Mouse (Mus musculus) yolk sac, embryonic 10.5 days (tissue): ENCODE measurements around the gene Pou5f2.

Experiments
- DNase-seq: peaks from one replicate; pipeline ENCODE4 v3.0.0-alpha.2; 2017; ENCODE audit warnings: low spot score

The Pou5f2 gene

DNA sequence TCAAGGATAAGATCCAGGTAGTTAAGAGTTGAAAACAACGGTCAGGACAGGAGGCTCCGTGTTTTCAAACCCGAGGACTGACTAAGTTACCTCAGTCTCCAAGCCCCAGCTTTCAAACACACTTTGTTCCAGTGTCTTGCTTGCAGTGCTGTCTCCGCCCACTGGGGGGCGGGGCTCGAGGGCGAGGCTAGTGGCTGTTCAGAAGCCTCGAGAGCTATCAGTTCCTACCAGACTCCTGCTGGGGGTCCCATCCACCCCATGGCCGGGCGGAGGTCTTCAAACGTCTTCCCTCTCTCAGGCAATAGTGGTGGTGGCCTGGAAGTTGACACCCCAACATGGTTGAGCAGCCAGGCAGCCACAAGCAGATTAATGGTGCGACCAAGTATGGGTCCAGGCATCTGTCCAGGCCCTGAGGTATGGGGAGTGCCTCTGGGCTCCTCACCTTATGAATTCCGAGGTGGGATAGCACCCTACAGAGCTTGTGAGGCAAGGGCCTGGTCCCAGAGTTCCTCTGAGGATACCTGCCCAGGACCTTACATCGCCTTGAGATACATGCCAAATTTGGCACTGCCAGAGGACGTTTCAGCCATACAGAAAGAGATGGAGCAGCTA lies at the start of gene Pou5f2:
TSS of gene Pou5f2 (plus strand) at position 220 of the 612 bp plus-strand sequence.
- no peak for DNase-seq

- DNase-seq = no peak
Observed at GRCm38 (mm10) chr13:77976248-77976647, 48.5 kb upstream of the Pou5f2 start.

DNA sequence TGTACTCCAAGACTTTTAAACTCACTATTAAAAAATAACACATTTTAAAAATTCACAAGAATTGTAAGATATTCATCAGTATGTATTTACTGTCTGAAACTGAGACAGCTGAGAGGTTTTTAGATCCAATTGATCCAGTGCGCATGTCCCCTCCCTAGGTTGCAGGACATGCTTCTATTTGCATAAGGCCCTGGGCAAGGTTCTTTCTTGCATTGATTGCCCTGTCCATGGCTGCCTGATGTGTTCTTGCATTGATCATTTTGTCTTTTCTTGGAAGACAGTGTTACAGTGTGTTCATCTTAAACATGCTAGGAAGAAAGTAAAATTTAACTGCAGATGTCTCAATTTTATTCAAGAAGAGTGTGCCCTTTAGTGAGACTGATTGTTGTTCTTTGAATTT lies 47.6 kb upstream of the Pou5f2 start:
- no peak for DNase-seq

DNA sequence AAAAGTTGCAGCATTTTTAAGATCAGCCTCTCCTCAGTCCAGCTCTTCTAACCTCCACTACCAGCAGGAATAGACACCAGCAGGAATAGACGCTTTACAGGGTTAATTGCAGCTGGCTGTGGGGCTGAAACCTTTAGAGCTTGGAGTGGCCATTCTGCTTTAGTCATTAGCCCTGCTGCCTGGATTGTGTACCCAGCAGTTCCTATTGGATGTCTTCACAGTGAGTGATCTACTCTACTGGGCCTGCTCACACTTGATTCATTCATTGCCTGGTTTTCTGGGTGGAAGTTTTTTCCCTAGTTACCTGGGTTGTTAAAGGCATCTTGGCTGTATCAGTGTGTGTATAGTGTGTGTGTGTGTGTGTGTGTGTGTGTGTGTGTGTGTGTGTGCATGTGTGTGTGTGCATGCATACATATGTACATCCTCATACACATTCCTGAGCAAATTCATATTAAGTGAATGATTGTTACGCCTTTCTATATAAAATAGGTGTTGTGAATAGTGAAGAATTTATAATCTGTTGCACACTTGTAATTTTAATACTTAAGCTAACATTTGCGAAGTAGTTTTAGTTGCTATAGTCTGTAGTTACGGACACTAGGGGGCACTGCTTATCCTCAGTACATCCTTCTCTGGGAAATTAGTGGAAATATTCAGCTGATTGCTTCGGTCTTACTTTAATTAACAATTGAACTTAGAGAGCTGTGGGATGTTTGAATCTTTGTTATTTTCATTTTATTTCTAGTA lies 42.4 kb upstream of the Pou5f2 start:
- no peak for DNase-seq

DNA sequence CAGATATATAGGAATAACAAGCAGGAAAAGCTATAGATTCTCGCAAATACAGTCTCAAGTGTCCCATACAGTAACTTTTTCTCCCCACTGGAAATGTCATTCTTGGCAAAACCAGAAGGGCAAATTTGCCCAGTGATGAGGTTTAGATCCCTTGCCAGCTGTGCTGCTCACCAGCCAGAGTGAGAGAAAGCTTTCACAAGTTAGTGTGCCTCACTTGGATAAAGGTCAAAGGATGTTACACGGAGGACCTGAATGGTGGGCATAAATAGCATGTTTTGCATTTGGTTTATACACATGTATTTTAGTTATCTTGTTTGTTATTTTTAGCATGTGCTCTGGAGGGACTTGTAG lies 41.9 kb upstream of the Pou5f2 start:
- DNase-seq = no peak

- DNase-seq = no peak
Observed at GRCm38 (mm10) chr13:77991189-77991886, 33.4 kb upstream of the Pou5f2 start.

- DNase-seq = no peak
Observed at GRCm38 (mm10) chr13:78004649-78005048, 20.1 kb upstream of the Pou5f2 start.

DNA sequence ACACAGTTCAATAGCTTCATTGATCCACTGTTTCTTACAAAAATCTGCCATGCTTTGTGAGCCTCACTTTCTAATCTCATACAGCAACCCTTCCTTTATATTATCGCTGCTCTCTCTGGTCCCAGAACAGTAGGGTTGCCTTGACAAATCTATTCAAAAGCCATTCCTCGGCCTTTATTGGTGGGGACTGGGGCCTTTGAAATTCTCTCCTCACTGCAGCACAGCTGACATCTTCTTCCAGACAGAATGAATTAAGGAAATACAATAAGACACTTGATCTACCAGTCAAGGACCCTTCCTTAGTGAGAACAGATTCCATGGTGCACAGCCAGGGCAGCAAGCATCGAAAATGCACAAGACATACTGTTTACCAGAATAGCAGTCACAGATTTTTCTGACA lies 19.4 kb upstream of the Pou5f2 start:
- no peak for DNase-seq

GRCm38 (mm10) chr13:78010176-78010575 lies 14.5 kb upstream of the Pou5f2 start:
- DNase-seq = no peak

DNA sequence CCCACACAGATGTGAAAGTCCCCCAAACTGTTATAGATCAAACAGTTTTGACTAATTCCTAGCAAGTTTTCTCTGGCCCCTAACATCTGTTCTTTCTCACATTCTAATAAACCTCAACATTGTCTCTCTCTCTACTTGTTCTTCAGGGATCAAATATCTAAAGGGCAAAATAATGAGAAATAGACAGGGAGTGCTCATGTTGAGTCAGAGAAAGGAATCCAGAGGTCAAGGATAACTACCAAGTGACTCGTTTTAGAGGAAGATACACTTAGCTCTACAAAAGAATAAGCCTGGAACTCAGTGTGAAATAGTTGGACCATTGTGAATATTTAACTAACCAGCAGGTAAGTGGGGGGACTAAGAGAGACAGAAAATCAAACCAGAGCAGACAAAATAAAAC lies 8.1 kb downstream of the Pou5f2 start:
- DNase-seq = no peak

GRCm38 (mm10) chr13:78037203-78037602 lies 12.5 kb downstream of the Pou5f2 start:
- no peak for DNase-seq

DNA sequence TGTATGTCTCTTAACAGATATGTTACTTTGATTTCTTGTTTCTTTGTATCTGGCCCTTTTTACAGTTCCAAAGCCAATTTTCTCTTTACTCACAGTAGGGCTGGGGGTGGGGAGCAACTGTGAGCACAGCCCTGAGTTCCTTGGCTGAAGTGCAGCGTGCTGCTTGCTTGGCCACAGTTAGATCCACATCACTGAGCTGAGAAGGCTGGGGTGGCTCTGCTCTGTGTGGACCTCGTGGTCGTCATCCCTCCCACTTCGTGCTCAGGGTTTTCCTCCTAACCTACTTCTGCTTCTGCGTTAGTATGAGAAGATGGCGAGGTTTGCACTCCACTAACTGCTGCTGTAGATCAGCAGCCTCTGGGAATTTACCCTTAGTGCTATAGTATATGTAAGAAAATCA lies 18.5 kb downstream of the Pou5f2 start:
- DNase-seq = no peak

GRCm38 (mm10) chr13:78045116-78045515 lies 20.4 kb downstream of the Pou5f2 start:
- DNase-seq = no peak
